Mouse (Mus musculus) forebrain, embryonic 10.5 days (tissue): ENCODE data around the gene Btk. TPM values are rescaled to one million over a fixed set of nuclear protein-coding genes. Genes with fewer than 3 reads are reported as not detected.
A peak's percentile ranks its signal among the peaks of the same experiment; 100 is the strongest.

Experiments
- DNase-seq: peaks from one replicate; pipeline ENCODE4 v3.0.0-alpha.2; 2017; ENCODE audit warnings: low spot score; ENCODE audit errors: extremely low spot score
- H3K27ac ChIP-seq: fragments of 300-500 bp; sonication (generic); 2 replicates; pipeline ENCODE4 v1.5.1; 2016; ENCODE audit warnings: mild to moderate bottlenecking
- H3K27me3 ChIP-seq: fragments of 300-500 bp; sonication (generic); 2 replicates; pipeline ENCODE4 v1.6.1; 2016; ENCODE audit warnings: mild to moderate bottlenecking; ENCODE audit not compliant: poor library complexity, severe bottlenecking
- H3K36me3 ChIP-seq: fragments of 300-500 bp; sonication (generic); replicated peaks from 2 replicates; pipeline ENCODE4 v1.6.1; 2016; ENCODE audit warnings: mild to moderate bottlenecking, moderate library complexity
- H3K4me1 ChIP-seq: fragments of 300-500 bp; sonication (generic); 2 replicates; pipeline ENCODE4 v1.6.1; 2016
- H3K4me3 ChIP-seq: fragments of 300-500 bp; sonication (generic); 2 replicates; pipeline ENCODE4 v1.5.1; 2016; ENCODE audit warnings: mild to moderate bottlenecking, moderate library complexity
- H3K9me3 ChIP-seq: fragments of 300-500 bp; sonication (generic); 2 replicates; pipeline ENCODE4 v1.6.1; 2016; ENCODE audit warnings: mild to moderate bottlenecking, moderate library complexity
- WGBS: fragments of 180-500 bp; shearing (Covaris S2); methylation state at CpG from one replicate; pipeline ENCODE4 v1.1.7; 2016; 5-methylcytosine and 5-hydroxymethylcytosine counted together
- polyA plus RNA-seq: library from polyadenylated mRNA; unstranded; fragments of >200 nt; fragmentation: Nextera tagmentation; extraction: Ambion mirVana; gene quantifications from 2 replicates; pipeline ENCODE4 v1.2.1, GENCODE M21; 2016

Gene Btk
- polyA plus RNA-seq, result 0.81 and 1.2 TPM in 2 replicates

DNA sequence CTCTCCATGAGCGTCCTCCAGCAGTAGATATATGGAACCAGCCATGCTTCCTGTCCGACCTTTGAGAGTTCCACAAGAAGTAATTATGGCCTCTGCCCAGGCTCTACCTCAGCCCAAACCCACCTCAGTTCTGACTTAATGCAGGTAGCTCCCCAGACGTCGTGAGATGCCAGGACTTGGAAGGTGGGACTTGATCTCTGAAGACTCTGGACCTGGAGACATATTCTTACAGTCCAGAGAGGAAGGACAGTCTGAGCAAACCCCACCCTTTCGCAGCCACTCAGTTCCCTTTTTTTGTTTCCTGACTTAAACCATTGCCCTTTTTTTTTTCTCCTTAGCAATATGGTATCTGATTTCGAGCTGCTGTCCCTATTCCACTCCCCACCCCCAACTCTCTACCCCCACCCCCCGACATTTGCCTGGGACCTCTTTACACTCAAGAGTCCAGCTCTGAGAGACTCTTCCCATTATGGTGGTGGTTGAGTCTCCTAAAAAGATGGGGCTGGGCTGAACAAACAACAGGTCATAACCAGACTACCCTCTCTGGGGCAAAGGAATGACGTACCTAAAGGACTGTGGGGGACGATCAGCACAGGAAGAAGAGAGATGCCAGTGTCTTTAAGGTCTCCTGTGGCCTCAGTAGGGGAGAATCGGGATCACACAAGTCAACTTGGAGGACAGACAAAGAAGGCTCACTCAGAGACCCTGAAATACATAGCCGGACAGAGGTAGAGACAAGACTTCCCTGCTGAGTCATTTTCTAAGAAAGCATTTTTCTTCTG, at the start of gene Btk:
Gene Btk (minus strand): TSS at position 683 of the 782 bp plus-strand sequence.
- DNase-seq, result no peak
- Histone ChIP-seq H3K27me3 (peaks cover 21% of the 10 kb centered on the region), H3K27ac (no peak within 1 kb of the TSS), H3K36me3 (peaks cover 10% of the 10 kb centered on the region), H3K4me3 (no peak within 1 kb of the TSS), H3K4me1 (peaks cover 11% of the 10 kb centered on the region), H3K9me3 (no peaks in the 10 kb centered on the region)
- WGBS, result 82% methylated on average over 11 of the region's 11 CpGs

DNA sequence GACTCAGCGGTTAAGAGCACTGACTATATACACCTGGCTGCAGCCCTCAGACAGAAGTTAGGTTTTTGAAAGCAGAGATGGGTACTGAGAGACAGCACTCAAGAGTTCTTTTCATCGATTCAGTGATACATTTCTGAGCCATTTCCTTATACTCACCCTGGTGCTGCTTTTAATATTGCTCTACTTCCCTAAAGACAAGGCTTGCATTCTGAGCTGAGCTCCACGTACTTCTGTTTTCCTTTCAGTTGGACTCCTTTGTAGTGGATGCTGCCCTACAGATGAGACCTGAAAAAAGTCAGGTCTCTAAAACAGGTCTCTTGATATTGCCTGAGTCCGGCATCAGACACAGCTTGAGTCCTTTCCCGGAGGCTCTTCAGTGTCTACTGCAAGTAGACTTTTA, 49.3 kb upstream of the Btk start:
- DNase-seq, result no peak
- no peak overlapping the region for H3K4me3 ChIP-seq
- no peaks in the 10 kb centered on the region for H3K4me1 ChIP-seq
- peaks cover 22% of the 10 kb centered on the region for H3K27me3 ChIP-seq
- H3K36me3 ChIP-seq, result no peaks in the 10 kb centered on the region
- H3K27ac ChIP-seq, result no peak overlapping the region
- WGBS, result 94% methylated on average over 5 of the region's 5 CpGs
- no peaks in the 10 kb centered on the region for H3K9me3 ChIP-seq

DNA sequence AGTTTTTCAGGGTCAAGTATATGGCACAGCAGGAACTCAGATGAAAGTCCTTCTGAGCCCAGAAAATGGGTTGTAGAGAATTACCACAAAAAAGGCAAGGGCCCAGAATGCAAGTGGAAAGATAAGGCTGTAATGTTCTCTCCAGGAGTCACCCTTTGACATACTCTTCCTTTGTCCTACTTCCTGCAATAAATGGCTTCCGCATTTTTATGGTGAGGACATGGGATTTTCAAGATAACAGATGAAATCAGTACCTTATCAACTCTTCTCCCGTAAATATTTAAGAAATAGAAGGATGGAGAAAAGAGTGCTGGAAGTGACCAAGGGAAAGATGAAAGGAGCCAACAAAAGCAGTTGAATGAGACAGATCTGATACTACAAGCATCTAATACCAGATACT, 44.8 kb upstream of the Btk start:
- 86% methylated on average over 2 of the region's 2 CpGs for WGBS
- no peak overlapping the region for H3K27ac ChIP-seq
- H3K9me3 ChIP-seq, result no peaks in the 10 kb centered on the region
- no peak for DNase-seq
- no peak overlapping the region for H3K4me3 ChIP-seq
- peaks cover 26% of the 10 kb centered on the region for H3K27me3 ChIP-seq
- H3K4me1 ChIP-seq, result no peaks in the 10 kb centered on the region
- no peaks in the 10 kb centered on the region for H3K36me3 ChIP-seq

DNA sequence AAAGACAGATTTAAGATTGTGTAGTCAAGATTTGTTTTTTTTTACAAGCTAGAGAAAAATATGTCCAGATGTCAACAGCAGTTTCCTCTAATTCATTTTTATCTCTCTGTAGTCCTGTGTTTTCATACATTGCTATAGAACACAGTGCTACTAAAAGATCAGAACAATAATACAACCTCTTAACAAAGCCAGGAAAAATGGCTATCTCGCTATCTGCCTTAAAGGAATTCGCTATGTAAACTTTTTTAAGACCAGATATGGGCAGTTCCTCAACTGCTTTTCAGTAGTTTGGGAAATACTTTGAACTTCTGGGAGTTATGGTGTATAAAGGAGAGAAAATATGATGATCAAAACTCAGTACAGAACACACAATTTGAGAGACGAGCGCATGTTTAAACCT, 40.0 kb upstream of the Btk start:
- peaks cover 25% of the 10 kb centered on the region for H3K4me1 ChIP-seq
- H3K27ac ChIP-seq, result no peak overlapping the region
- no peaks in the 10 kb centered on the region for H3K36me3 ChIP-seq
- DNase-seq, result no peak
- WGBS, result 92% methylated on average over 4 of the region's 4 CpGs
- H3K27me3 ChIP-seq, result peaks cover 39% of the 10 kb centered on the region
- no peaks in the 10 kb centered on the region for H3K9me3 ChIP-seq
- no peak overlapping the region for H3K4me3 ChIP-seq

DNA sequence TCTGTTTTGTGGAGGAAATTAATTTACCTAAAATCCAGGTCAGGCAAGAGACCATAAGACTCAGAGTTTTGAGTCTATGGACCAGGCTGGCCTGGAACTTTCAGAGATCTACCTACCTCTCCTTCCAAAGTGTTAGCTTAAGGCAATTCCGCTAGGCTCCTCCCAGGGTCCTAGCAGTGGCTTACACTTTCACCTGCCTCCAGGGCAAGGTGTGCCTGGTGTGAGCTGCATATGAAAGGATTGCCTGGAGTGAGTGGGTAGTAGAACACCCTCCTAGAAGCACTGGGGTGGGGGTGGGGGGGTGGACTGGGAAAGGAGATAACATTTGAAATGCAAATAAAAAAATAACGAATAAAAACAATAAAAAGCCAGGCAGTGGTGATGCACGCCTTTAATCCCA, 38.3 kb upstream of the Btk start:
- no peak overlapping the region for H3K27ac ChIP-seq
- H3K27me3 ChIP-seq, result peaks cover 54% of the 10 kb centered on the region
- H3K4me1 ChIP-seq, result peaks cover 25% of the 10 kb centered on the region
- no peak overlapping the region for H3K4me3 ChIP-seq
- DNase-seq, result no peak
- 76% methylated on average over 3 of the region's 3 CpGs for WGBS
- H3K36me3 ChIP-seq, result no peaks in the 10 kb centered on the region
- no peaks in the 10 kb centered on the region for H3K9me3 ChIP-seq

DNA sequence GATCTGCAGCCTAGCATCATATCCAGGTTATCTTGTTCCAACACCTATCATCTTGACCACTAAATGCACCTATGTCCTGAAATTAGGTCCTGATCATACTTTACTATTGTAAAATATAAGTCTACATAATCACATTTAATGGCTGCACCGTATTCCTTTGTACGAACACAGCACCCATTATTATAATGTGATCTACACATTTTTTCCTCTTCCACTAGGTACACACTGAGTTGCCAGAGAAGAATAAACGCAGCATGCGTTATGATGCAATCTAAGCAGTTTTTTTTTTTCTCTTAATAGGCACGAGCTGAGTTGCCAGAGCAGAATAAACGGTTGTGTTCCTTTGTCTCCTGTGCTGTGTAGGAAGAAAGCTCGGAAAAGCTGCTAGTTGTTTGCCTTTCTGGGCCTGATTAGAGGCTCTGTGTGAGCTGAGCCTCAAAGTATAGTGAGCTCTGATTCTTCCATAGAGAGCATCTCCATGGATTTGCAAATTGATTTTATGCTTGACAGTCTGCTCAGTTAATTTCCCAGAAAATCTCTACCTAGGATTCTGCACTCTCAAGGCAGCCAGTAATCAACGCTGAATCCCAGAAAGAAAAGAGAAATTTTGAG, 37.0 kb upstream of the Btk start:
- WGBS, result 33% methylated on average over 8 of the region's 8 CpGs
- H3K27me3 ChIP-seq, result peaks cover 55% of the 10 kb centered on the region
- H3K4me1 ChIP-seq, result peaks cover 25% of the 10 kb centered on the region
- peak overlapping the region; percentile 74 for H3K27ac ChIP-seq
- no peaks in the 10 kb centered on the region for H3K36me3 ChIP-seq
- H3K9me3 ChIP-seq, result no peaks in the 10 kb centered on the region
- DNase-seq, result no peak
- no peak overlapping the region; the same call in 1 of the 2 replicates for H3K4me3 ChIP-seq

DNA sequence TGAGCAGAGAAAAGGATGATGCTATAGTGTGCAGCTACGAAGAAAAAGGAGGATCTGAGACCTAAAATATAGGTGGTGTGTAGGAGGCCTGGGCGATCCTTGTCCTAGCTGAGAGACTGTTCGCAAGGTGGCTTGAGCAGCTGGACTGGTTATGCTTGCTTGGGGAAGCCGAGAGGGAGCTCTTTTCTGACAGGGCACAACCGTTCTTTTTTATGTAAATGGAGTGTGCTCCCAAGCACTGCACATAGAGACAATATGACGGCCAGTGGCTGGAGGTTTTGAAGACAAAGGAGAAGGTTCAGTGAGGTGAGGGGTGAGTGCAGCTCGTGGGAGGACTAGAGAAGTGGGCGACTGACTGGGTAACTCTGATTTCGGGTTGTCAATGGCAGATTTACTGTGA, 36.3 kb upstream of the Btk start:
- Histone ChIP-seq H3K4me3 (peak overlapping the region; percentile 12), H3K4me1 (peaks cover 25% of the 10 kb centered on the region), H3K9me3 (no peaks in the 10 kb centered on the region), H3K27me3 (peaks cover 55% of the 10 kb centered on the region), H3K27ac (peak overlapping the region; percentile 74), H3K36me3 (no peaks in the 10 kb centered on the region)
- WGBS, result 41% methylated on average over 9 of the region's 9 CpGs
- peak; percentile 16 for DNase-seq

DNA sequence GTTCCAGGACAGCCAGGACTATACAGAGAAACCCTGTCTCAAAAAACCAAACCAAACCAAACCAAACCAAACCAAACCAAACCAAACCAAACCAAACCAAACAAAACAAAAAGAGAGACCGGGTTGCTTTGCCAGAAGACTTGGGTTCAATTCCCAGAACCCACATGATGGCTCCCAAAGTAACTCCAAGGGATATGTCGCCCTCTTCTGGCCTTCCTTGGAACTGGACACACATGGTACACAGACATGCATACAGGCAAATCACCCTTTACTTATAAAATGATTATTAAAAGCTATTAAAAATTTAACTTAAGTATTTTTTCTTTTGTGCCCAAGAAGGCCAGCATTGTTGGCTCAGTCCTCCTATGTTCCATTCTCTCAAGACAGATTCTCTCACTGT, 30.9 kb upstream of the Btk start:
- Histone ChIP-seq H3K4me1 (peaks cover 15% of the 10 kb centered on the region), H3K9me3 (no peaks in the 10 kb centered on the region), H3K4me3 (no peak overlapping the region), H3K36me3 (no peaks in the 10 kb centered on the region), H3K27me3 (peaks cover 49% of the 10 kb centered on the region), H3K27ac (no peak overlapping the region)
- WGBS, result 62% methylated on average over 2 of the region's 2 CpGs
- DNase-seq, result no peak

DNA sequence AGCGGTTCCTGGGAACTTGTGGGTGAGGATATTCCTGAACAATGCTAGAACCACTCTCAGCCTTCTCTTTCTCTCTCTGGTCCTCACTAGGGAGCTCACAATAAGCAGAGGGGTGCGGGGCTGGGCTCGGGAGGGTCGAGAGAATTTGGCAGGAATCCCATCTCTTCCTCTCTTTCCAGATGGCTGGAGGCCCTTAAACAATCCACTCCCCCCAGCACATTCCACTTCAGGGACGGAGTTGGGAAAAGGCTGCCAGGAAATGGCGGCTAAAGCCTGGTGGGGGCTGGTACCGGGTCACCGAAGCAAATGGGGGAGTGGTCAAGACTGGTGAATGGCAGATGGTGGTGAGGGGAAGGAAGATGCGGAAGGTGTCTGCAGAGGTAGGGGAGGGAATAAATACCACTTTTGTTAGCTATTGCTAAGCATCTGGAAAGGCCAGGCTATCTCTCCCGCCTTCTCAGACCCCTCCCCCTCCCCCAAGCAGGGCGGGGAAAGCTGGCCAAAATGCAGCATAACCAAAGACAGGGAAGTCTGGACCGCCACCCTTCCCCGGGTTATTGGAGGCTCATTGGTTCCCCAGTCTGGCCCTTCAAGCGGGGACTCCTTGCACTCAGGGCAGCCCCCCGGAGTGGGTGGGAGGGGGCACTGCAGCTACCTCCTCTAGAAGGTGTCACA, 29.1 kb upstream of the Btk start:
- peak; percentile 58 for DNase-seq
- H3K9me3 ChIP-seq, result no peaks in the 10 kb centered on the region
- 11% methylated on average over 12 of the region's 15 CpGs for WGBS
- peaks cover 31% of the 10 kb centered on the region for H3K27me3 ChIP-seq
- peaks cover 14% of the 10 kb centered on the region for H3K4me1 ChIP-seq
- peaks cover 6% of the 10 kb centered on the region for H3K36me3 ChIP-seq
- H3K4me3 ChIP-seq, result peak overlapping the region; percentile 38
- peak overlapping the region; percentile 88 for H3K27ac ChIP-seq

DNA sequence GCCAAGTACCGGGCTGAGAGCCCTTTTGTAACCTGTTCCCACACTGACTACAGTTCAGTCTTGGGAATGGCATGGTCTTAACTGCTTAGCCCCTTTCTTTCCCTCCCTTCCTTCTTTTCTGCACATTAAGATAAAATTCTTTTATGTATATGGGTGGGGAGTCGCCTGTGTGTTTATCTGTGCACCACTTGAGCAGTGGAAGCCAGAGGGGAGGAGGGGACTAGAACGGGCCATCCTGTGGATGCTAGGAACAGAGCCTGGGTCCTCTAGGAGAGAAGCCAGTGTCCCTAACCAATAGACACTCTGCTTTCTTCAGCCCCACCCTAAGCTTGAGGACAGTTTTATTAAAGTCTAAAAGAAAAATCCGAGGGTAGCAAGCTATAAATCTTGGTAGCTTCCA, 27.6 kb upstream of the Btk start:
- no peaks in the 10 kb centered on the region for H3K9me3 ChIP-seq
- 94% methylated on average over 4 of the region's 4 CpGs for WGBS
- H3K27ac ChIP-seq, result no peak overlapping the region
- peaks cover 19% of the 10 kb centered on the region for H3K27me3 ChIP-seq
- H3K4me1 ChIP-seq, result peaks cover 14% of the 10 kb centered on the region
- H3K36me3 ChIP-seq, result peaks cover 11% of the 10 kb centered on the region
- DNase-seq, result no peak
- no peak overlapping the region for H3K4me3 ChIP-seq

DNA sequence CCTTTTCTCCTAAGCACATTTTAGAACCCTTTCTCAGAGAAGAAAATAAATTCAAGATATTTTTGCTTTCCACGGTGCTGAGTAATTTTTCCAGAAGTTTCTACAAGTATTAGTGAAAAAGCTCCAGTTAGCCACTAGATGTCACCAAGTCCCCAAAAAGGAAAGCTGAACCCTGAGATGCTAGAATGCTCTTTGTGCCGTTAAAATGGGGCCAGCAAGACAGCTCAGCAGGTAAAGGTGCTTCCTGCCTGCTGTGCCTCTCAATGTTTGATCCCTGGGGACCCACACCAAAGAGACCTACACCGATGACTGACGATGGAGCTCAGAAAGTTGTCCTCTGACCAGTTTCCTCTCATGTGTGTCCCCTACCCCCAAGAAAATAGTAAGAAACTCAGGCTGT, 26.1 kb upstream of the Btk start:
- H3K27ac ChIP-seq, result no peak overlapping the region
- 43% methylated on average over 4 of the region's 4 CpGs for WGBS
- H3K9me3 ChIP-seq, result no peaks in the 10 kb centered on the region
- H3K36me3 ChIP-seq, result peaks cover 16% of the 10 kb centered on the region
- H3K4me1 ChIP-seq, result peaks cover 14% of the 10 kb centered on the region
- no peak overlapping the region for H3K4me3 ChIP-seq
- DNase-seq, result no peak
- H3K27me3 ChIP-seq, result peaks cover 13% of the 10 kb centered on the region

DNA sequence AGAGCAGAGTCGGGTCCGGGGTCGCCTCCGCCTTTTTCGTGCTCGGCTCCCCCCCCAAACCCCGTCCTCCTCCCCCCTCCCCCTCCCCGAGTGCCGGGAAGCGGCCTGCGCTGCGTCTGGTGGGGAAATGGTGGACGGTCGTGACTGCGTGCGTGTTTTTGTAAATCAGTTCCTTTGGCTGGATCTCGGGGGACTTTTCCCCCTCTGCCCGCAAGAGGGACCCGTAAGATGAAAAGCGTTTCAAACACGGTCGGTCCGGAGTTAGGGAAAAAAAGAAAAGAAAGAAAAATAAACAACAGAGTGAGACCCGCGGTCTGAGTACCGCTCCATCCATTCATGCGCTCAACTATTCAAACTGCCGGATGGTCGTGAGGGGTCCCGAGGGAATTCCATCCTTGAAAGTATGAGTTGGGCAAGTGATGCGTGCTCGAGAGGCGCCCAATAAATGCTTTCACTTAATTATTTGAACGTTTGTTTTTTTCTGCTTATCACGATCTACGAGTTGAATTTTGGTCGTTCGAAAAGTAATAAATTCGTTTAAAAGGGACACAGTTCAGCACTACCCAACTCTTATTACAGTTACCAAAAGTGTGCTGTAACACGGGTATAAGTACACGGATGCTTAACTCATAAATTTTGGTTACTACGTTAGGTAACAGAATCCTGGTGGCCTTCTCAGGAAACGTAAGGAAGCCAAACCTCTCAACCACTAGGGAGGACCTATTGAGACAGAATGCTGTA, 18.2 kb upstream of the Btk start:
- 20% methylated on average over 42 of the region's 43 CpGs for WGBS
- Histone ChIP-seq H3K4me3 (peak overlapping the region; percentile 63), H3K9me3 (no peaks in the 10 kb centered on the region), H3K36me3 (peaks cover 13% of the 10 kb centered on the region), H3K27ac (peak overlapping the region; percentile 93), H3K27me3 (peaks cover 16% of the 10 kb centered on the region), H3K4me1 (peaks cover 21% of the 10 kb centered on the region)
- DNase-seq, result no peak
